Mouse (Mus musculus) spleen, adult 2 months (tissue): Measurements from ENCODE around the gene Rho.

ENCODE experiments used
- CTCF ChIP-seq: fragments of 200-500 bp; IDR thresholded peaks from 2 replicates; pipeline ENCODE4 v1.5.1; 2011; ENCODE audit warnings: mild to moderate bottlenecking, inconsistent platforms; ENCODE audit not compliant: insufficient read depth, insufficient read length, insufficient replicate concordance; ENCODE audit errors: extremely low read depth
- POLR2A ChIP-seq: fragments of 200-500 bp; IDR thresholded peaks from 2 replicates; pipeline ENCODE4 v1.6.1; 2011; ENCODE audit warnings: low read depth, low read length, inconsistent platforms

- no peak for TF ChIP-seq CTCF
- TF ChIP-seq POLR2A: no peak
Measured at GRCm38 (mm10) chr6:115891061-115891460, 40.5 kb upstream of the Rho start.
